Mouse (Mus musculus) CD4-positive helper T cell, adult 2 months (primary cell): ENCODE measurements around the gene Cmtm1.
"Not testable (repeated sequence)": the region's sequence is repeated elsewhere in the genome, so short reads cannot be mapped to it uniquely, and the experiment has no call there.

Experiments
- DNase-seq: peaks from one replicate; pipeline ENCODE4 v3.0.0-alpha.2; 2012; ENCODE audit warnings: low read depth, missing footprints, low spot score

Cmtm1 gene

GRCm38 (mm10) chr8:104309441-104310155 lies at the start of gene Cmtm1, which contains the start of gene Gm45711:
Cmtm1 (minus strand) TSS chr8:104310145.
Gm45711 (minus strand) TSS chr8:104310081.
- DNase-seq, result not testable (repeated sequence)

GRCm38 (mm10) chr8:104358637-104359036 lies 48.7 kb upstream of the Cmtm1 start:
- no peak for DNase-seq

GRCm38 (mm10) chr8:104354504-104354903 lies 44.6 kb upstream of the Cmtm1 start:
- DNase-seq, result no peak

GRCm38 (mm10) chr8:104353186-104353585 lies 43.2 kb upstream of the Cmtm1 start:
- DNase-seq, result no peak

- DNase-seq, result no peak
Observed at GRCm38 (mm10) chr8:104350047-104350446, 40.1 kb upstream of the Cmtm1 start.

- no peak for DNase-seq
Observed at GRCm38 (mm10) chr8:104348971-104349370, 39.0 kb upstream of the Cmtm1 start.

- no peak for DNase-seq
Observed at GRCm38 (mm10) chr8:104346706-104347105, 36.8 kb upstream of the Cmtm1 start.

- no peak for DNase-seq
Observed at GRCm38 (mm10) chr8:104344622-104345021, 34.7 kb upstream of the Cmtm1 start.

GRCm38 (mm10) chr8:104343957-104344356 lies 34.0 kb upstream of the Cmtm1 start:
- peak; percentile 80 for DNase-seq

GRCm38 (mm10) chr8:104342426-104342825 lies 32.5 kb upstream of the Cmtm1 start:
- DNase-seq, result no peak

GRCm38 (mm10) chr8:104341678-104342077 lies 31.7 kb upstream of the Cmtm1 start:
- no peak for DNase-seq

- DNase-seq, result peak; percentile 33
Observed at GRCm38 (mm10) chr8:104341106-104341561, 31.2 kb upstream of the Cmtm1 start.

- DNase-seq, result peak; percentile 80
Observed at GRCm38 (mm10) chr8:104340233-104341105, 30.5 kb upstream of the Cmtm1 start.

- DNase-seq, result no peak
Observed at GRCm38 (mm10) chr8:104339983-104340232, 30.0 kb upstream of the Cmtm1 start.

GRCm38 (mm10) chr8:104339229-104339982 lies 29.5 kb upstream of the Cmtm1 start, which contains the start of gene Cmtm3:
Cmtm3 (plus strand) TSS chr8:104339410.
- DNase-seq, result no peak

- peak; percentile 26 for DNase-seq
Observed at GRCm38 (mm10) chr8:104337890-104338289, 27.9 kb upstream of the Cmtm1 start.

- DNase-seq, result no peak
Observed at GRCm38 (mm10) chr8:104336806-104337205, 26.9 kb upstream of the Cmtm1 start.

GRCm38 (mm10) chr8:104334196-104334595 lies 24.3 kb upstream of the Cmtm1 start:
- DNase-seq, result no peak

- DNase-seq, result no peak
Observed at GRCm38 (mm10) chr8:104333786-104334185, 23.8 kb upstream of the Cmtm1 start.

- DNase-seq, result no peak
Observed at GRCm38 (mm10) chr8:104332665-104333631, 23.0 kb upstream of the Cmtm1 start.

GRCm38 (mm10) chr8:104321930-104322329 lies 12.0 kb upstream of the Cmtm1 start, which contains the start of gene Cmtm2b:
Cmtm2b (plus strand) TSS chr8:104322230.
- DNase-seq, result not testable (repeated sequence)
